Mouse (Mus musculus): ENCODE results near the gene Zfp978.
"Not testable (repeated sequence)": the region's sequence is repeated elsewhere in the genome, so short reads cannot be mapped to it uniquely, and the experiment has no call there.

DNA sequence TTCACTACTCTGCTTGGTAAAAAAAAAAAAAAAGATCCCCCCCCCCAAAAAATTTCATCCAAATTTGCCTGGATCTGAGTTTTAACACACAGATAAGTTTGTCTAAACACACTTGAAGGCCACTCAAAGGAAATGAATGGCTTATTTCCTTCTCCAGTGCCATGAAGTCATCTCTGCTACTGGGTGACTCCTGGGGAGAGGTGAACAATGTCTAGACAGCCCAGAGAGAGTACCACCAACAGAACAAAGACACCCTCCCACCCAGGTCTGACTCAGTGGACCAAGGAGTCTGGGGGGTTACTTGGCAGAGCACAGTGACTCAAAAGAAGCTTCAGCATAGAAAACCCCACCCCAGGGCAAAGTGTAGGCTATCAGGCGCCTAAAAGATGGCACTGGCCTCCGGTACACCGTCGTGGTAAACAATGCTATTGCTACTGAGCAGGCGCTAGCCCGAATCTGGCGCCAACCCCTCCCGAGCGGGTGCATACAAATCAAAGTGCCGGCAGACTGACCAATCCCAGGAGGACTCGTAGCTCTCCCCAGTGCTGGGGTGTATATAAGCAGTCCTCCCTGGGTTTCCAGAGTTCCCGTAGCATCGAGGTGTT, 9.6 kb upstream of the Zfp978 start:
- not testable (repeated sequence) for TF ChIP-seq CTCF, POLR2A (IDR thresholded peaks at IDR 0.05; ENCODE audit: extremely low read depth, insufficient read depth, low read length)

Measured in cortical plate, adult 2 months (tissue).